ENCODE assay signal across 10 mouse cellular contexts in the genomic region with DNA sequence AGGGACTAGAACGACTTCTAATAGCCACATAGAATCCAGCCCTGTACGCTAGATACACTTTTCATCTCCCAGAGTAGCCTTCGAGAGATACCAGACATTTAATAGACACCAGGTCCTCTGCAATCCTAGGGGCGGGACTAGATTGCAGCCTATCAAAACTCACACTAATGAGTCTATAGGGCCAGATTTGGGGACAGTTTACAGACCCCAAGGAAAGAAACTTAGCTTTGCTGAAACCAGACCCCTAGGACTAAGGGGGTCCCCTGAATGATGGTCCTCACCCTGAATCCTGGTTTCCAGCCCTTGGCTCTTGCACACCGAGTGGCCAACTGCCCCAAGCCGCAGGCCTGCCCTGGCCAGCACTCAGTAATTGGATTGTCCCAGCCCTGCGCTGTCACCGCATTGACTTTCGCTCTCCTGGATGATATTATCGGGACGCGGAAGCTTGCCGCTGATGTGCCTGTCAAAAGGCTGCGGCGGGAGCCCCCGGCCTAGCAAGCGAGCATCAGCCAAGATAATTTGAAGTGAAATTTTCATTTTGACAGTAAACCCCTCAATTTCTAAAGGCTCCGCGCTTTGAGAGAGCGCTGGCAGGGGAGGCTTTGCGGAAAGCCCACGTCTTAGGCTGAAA. TPM values are rescaled to one million over a fixed set of nuclear protein-coding genes. Genes with fewer than 3 reads are reported as not detected.
A peak's percentile ranks its signal among the peaks of the same experiment; 100 is the strongest.
DNase-seq lines count a peak whose midpoint lies in the region; ATAC-seq and TF ChIP-seq lines count a peak whose summit lies in the region.
"Had no signal": no experiment of that assay in that cellular context is flagged by ENCODE, and none has a peak within 500 bp of the region (broad histone marks: within the 10 kb centered on the region; RNA-seq: fewer than 3 reads in every experiment).

No protein-coding gene starts in this region.

- WGBS in forebrain, embryonic 15.5 days: 3% methylated on average over 22 of the region's 22 CpGs
- WGBS in forebrain, embryonic 11.5 days: 3% methylated on average over 22 of the region's 22 CpGs
- 2% methylated on average over 22 of the region's 22 CpGs for WGBS in midbrain, embryonic 14.5 days

- no peak for TF ChIP-seq CTCF in E14TG2a.4 (conservative IDR thresholded peaks at IDR 0.05; ENCODE audit: low read length)

- no peak overlapping the region for H3K9ac ChIP-seq in forebrain, embryonic 15.5 days (replicated peaks)
- no peak overlapping the region for H3K9ac ChIP-seq in forebrain, embryonic 11.5 days (ENCODE audit: low read length)
- no peak overlapping the region for H3K9ac ChIP-seq in midbrain, embryonic 14.5 days (replicated peaks; ENCODE audit: low read length)

- ATAC-seq in forebrain, embryonic 15.5 days (replicated peaks): no peak
- no peak for ATAC-seq in forebrain, embryonic 11.5 days (replicated peaks; ENCODE audit: low FRiP score)
- ATAC-seq in midbrain, embryonic 14.5 days (ENCODE audit: low FRiP score, low TSS enrichment): no peak
- no peak for ATAC-seq in CD4-positive, CD25-positive, alpha-beta regulatory T cell, adult 4 months

- H3K4me1 ChIP-seq in forebrain, embryonic 15.5 days: peaks cover 27% of the 10 kb centered on the region
- peaks cover 2% of the 10 kb centered on the region; the same call in 1 of the 2 replicates for H3K4me1 ChIP-seq in forebrain, embryonic 11.5 days (replicated peaks; ENCODE audit: control insufficient read depth, insufficient read depth, low read length)
- H3K4me1 ChIP-seq in E14TG2a.4 (replicated peaks; ENCODE audit: low read depth, low read length): peaks cover 55% of the 10 kb centered on the region
- H3K4me1 ChIP-seq in midbrain, embryonic 14.5 days (ENCODE audit: control insufficient read depth, insufficient read depth, low read length): peaks cover 16% of the 10 kb centered on the region

- H3K4me3 ChIP-seq in forebrain, embryonic 15.5 days: 0 out of 2 replicates have a peak overlapping the region, but pooled peaks have one; percentile 32
- no peak overlapping the region for H3K4me3 ChIP-seq in forebrain, embryonic 11.5 days (ENCODE audit: low read depth, low read length)
- 0 out of 2 replicates have a peak overlapping the region, but pooled peaks have one; percentile 64 for H3K4me3 ChIP-seq in E14TG2a.4 (replicated peaks; ENCODE audit: low read length)
- no peak overlapping the region for H3K4me3 ChIP-seq in midbrain, embryonic 14.5 days (replicated peaks; ENCODE audit: low read depth, low read length)

- peaks cover 88% of the 10 kb centered on the region for H3K27me3 ChIP-seq in forebrain, embryonic 15.5 days
- peaks cover 91% of the 10 kb centered on the region for H3K27me3 ChIP-seq in forebrain, embryonic 11.5 days (ENCODE audit: control insufficient read depth, insufficient read depth, low read length)
- H3K27me3 ChIP-seq in E14TG2a.4 (ENCODE audit: insufficient read depth, low read length): peaks cover 98% of the 10 kb centered on the region
- peaks cover 88% of the 10 kb centered on the region for H3K27me3 ChIP-seq in midbrain, embryonic 14.5 days (ENCODE audit: control insufficient read depth, insufficient read depth, low read length)

- H3K36me3 ChIP-seq in forebrain, embryonic 15.5 days: no peaks in the 10 kb centered on the region
- no peaks in the 10 kb centered on the region for H3K36me3 ChIP-seq in forebrain, embryonic 11.5 days (ENCODE audit: control insufficient read depth, insufficient read depth, low read length)
- no peaks in the 10 kb centered on the region for H3K36me3 ChIP-seq in E14TG2a.4 (ENCODE audit: insufficient read depth, low read length)
- no peaks in the 10 kb centered on the region for H3K36me3 ChIP-seq in midbrain, embryonic 14.5 days (ENCODE audit: control insufficient read depth, insufficient read depth, low read length)

- intact Hi-C loops in heart, postnatal 36 days (cut with DNase I): no loop called here

- no peak overlapping the region for H3K27ac ChIP-seq in forebrain, embryonic 15.5 days (replicated peaks)
- no peak overlapping the region for H3K27ac ChIP-seq in forebrain, embryonic 11.5 days (ENCODE audit: low read depth, low read length)
- no peak overlapping the region for H3K27ac ChIP-seq in midbrain, embryonic 14.5 days (replicated peaks; ENCODE audit: low read depth, low read length)

- 0 out of 2 replicates have a peak overlapping the region, but pooled peaks have one; percentile 6 for H3K4me2 ChIP-seq in forebrain, embryonic 15.5 days (replicated peaks)
- H3K4me2 ChIP-seq in forebrain, embryonic 11.5 days (ENCODE audit: low read depth, low read length, severe bottlenecking): no peak overlapping the region
- H3K4me2 ChIP-seq in midbrain, embryonic 14.5 days (ENCODE audit: low read length): peak overlapping the region; percentile 46

- DNase-seq in forebrain, embryonic 11.5 days (ENCODE audit: low spot score): no peak
- DNase-seq in heart, postnatal 36 days: peak; percentile 8 to 43
- DNase-seq in midbrain, embryonic 14.5 days: peak; percentile 54
- no peak for DNase-seq in urinary bladder, postnatal 4 days (ENCODE audit: low spot score in 2 of 2)
- DNase-seq in right cerebral cortex, adult 2 months (ENCODE audit: low spot score in 2 of 2): no peak

- H3K9me3 ChIP-seq in forebrain, embryonic 15.5 days: no peaks in the 10 kb centered on the region
- no peaks in the 10 kb centered on the region for H3K9me3 ChIP-seq in forebrain, embryonic 11.5 days (ENCODE audit: control insufficient read depth, low read length)
- peaks cover 10% of the 10 kb centered on the region; the same call in 1 of the 2 replicates for H3K9me3 ChIP-seq in E14TG2a.4 (ENCODE audit: low read length)
- no peaks in the 10 kb centered on the region for H3K9me3 ChIP-seq in midbrain, embryonic 14.5 days (ENCODE audit: control insufficient read depth, low read length)

RNA-seq across cellular contexts. Expression of a gene that starts 10.3 kb away (rescaled TPM):
- polyA plus RNA-seq in forebrain, embryonic 15.5 days (2015; fragmentation: Nextera tagmentation; extraction: Ambion mirVana): 0.09 TPM in 1 of 2 replicates, not detected in the other
- 1.2 and 1.8 TPM in 2 replicates for polyA plus RNA-seq in forebrain, embryonic 11.5 days (2014; fragmentation: Nextera tagmentation; extraction: Ambion mirVana)
- total RNA-seq in heart, postnatal 36 days (2021): 10 to 100 TPM; 20.8 to 31.9 TPM
- polyA plus RNA-seq in midbrain, embryonic 14.5 days (2014; fragmentation: Nextera tagmentation; extraction: Ambion mirVana): 2.3 and 3.0 TPM in 2 replicates
- not detected for polyA plus RNA-seq in CD4-positive, CD25-positive, alpha-beta regulatory T cell, adult 4 months (2017; shearing (Covaris generic))
- total RNA-seq: left cerebral cortex, postnatal 10 days; monocyte, adult 5-6 weeks had no signal

RNA-seq across cellular contexts. Expression of a gene that starts 57.7 kb away (rescaled TPM):
- 91.0 and 99.8 TPM in 2 replicates for polyA plus RNA-seq in forebrain, embryonic 15.5 days (2015; fragmentation: Nextera tagmentation; extraction: Ambion mirVana)
- 116 and 119 TPM in 2 replicates for polyA plus RNA-seq in forebrain, embryonic 11.5 days (2014; fragmentation: Nextera tagmentation; extraction: Ambion mirVana)
- 10 to 100 TPM; 50.3 to 54.0 TPM for total RNA-seq in heart, postnatal 36 days (2021)
- polyA plus RNA-seq in midbrain, embryonic 14.5 days (2014; fragmentation: Nextera tagmentation; extraction: Ambion mirVana): 80.0 and 88.5 TPM in 2 replicates
- polyA plus RNA-seq in CD4-positive, CD25-positive, alpha-beta regulatory T cell, adult 4 months (2017; shearing (Covaris generic)): 100 to 1,000 TPM in 1 of 2 experiments, 10 to 100 TPM in 1; 94.9 to 126 TPM

RNA-seq across cellular contexts. Expression of a gene that starts 57.8 kb away (rescaled TPM):
- 357 and 367 TPM in 2 replicates for polyA plus RNA-seq in forebrain, embryonic 15.5 days (2015; fragmentation: Nextera tagmentation; extraction: Ambion mirVana)
- 327 and 340 TPM in 2 replicates for polyA plus RNA-seq in forebrain, embryonic 11.5 days (2014; fragmentation: Nextera tagmentation; extraction: Ambion mirVana)
- total RNA-seq in heart, postnatal 36 days (2021): 1,000 to 10,000 TPM; 1,205 to 1,240 TPM
- 355 and 484 TPM in 2 replicates for polyA plus RNA-seq in midbrain, embryonic 14.5 days (2014; fragmentation: Nextera tagmentation; extraction: Ambion mirVana)
- 100 to 1,000 TPM; 141 to 144 TPM for polyA plus RNA-seq in CD4-positive, CD25-positive, alpha-beta regulatory T cell, adult 4 months (2017; shearing (Covaris generic))

Comparison
In these comparisons a context has a peak if more than half of its experiments do, and no peak if none do; other contexts are left out.
1. H3K4me3 ChIP-seq: peak in forebrain, embryonic 15.5 days (single experiment) and E14TG2a.4 (single experiment); none in forebrain, embryonic 11.5 days (single experiment) and midbrain, embryonic 14.5 days (single experiment).
2. DNase-seq: peak in heart, postnatal 36 days (2 of 2) and midbrain, embryonic 14.5 days (single experiment); none in forebrain, embryonic 11.5 days (single experiment), urinary bladder, postnatal 4 days (0 of 2) and right cerebral cortex, adult 2 months (0 of 2).